Mouse (Mus musculus) liver, embryonic 14.5 days (tissue): Measurements from ENCODE around the gene Smagp.
"Not testable (repeated sequence)": the region's sequence is repeated elsewhere in the genome, so short reads cannot be mapped to it uniquely, and the experiment has no call there.

Experiments
- CTCF ChIP-seq: IDR thresholded peaks from 2 replicates; pipeline ENCODE4 v1.5.1; 2016; ENCODE audit warnings: antibody characterized with exemption, low read depth, control low read depth
- EP300 ChIP-seq: IDR thresholded peaks from 2 replicates; pipeline ENCODE4 v1.6.1; 2016; ENCODE audit warnings: antibody characterized with exemption, low read depth

DNA sequence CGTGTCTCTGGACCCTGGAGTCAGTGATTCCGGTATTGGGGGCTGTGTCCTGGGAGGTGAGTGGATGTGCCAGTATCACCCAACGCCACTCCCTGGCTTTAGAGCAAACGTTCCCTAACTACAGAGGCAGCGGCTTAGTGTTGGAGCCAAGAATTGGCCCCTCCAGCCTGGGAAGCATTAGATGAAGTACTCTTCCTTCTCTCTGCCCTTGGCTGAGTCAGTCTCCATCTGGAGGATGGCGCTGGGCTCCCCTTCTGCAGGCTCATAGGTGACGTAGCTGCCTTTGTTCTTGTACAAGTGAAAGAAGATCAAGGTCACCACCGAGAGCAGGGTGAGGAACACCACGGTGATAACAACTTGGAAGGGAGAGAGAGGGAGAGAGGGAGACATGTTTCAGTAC lies 15.1 kb downstream of the Smagp start:
- not testable (repeated sequence) for TF ChIP-seq CTCF, EP300
